Mouse (Mus musculus) left cerebral cortex, adult 2 months (tissue): ENCODE measurements around the gene Tbc1d9b. TPM values are rescaled to one million over a fixed set of nuclear protein-coding genes. Genes with fewer than 3 reads are reported as not detected.
A peak's percentile ranks its signal among the peaks of the same experiment; 100 is the strongest.
"Not testable (repeated sequence)": the region's sequence is repeated elsewhere in the genome, so short reads cannot be mapped to it uniquely, and the experiment has no call there.

Source experiments
- DNase-seq, 2 experiments: peaks; one replicate each; pipeline ENCODE4 v3.0.0; 2021 to 2022; ENCODE audit warnings: low spot score in 2 of 2, mixed read lengths in 1 of 2; ENCODE audit errors: extremely low spot score in 1 of 2
- H3K27ac ChIP-seq: fragments of 200-600 bp; 2 replicates; pipeline ENCODE4 v1.8.1; 2022
- H3K4me3 ChIP-seq: fragments of 200-600 bp; 2 replicates; pipeline ENCODE4 v1.8.1; 2022
- CTCF ChIP-seq: fragments of 200-600 bp; IDR thresholded peaks from 2 replicates; pipeline ENCODE4 v1.8.1; 2022; ENCODE audit warnings: antibody characterized with exemption, mild to moderate bottlenecking, moderate library complexity
- intact Hi-C: fragments of 180-260 bp; cut with DNase I; formaldehyde crosslinking; loops from one replicate; pipeline ENCODE4 v1.15.1; 2025
- total RNA-seq, 2 experiments: library from RNA; stranded (reverse); gene quantifications; 2 replicates each; pipeline ENCODE4 v1.2.3; 2021

The Tbc1d9b gene
- total RNA-seq, 2 experiments from 2014 or later: 118 to 124 TPM

- no peak overlapping the region for H3K27ac ChIP-seq
- DNase-seq: no peak
- no peak overlapping the region for H3K4me3 ChIP-seq
- intact Hi-C loops: no loop called here
- TF ChIP-seq CTCF: no peak
Observed at GRCm38 (mm10) chr11:50159347-50159746, 28.2 kb downstream of the Tbc1d9b start.

GRCm38 (mm10) chr11:50161578-50162304, 30.5 kb downstream of the Tbc1d9b start:
- TF ChIP-seq CTCF: peak; percentile 80
- H3K27ac ChIP-seq: no peak overlapping the region
- intact Hi-C loops: loop anchor here (5.0 kb wide), 1 partner anchor 201 kb away; no protein-coding TSS in a partner anchor
- peak in 1 of 2 experiments; percentile 42 for DNase-seq
- H3K4me3 ChIP-seq: no peak overlapping the region

- DNase-seq: no peak
- TF ChIP-seq CTCF: no peak
- intact Hi-C loops: loop anchor here (5.0 kb wide), 1 partner anchor 200 kb away; no protein-coding TSS in a partner anchor
- Histone ChIP-seq H3K27ac (no peak overlapping the region), H3K4me3 (no peak overlapping the region)
Observed at GRCm38 (mm10) chr11:50162338-50163050, 31.3 kb downstream of the Tbc1d9b start.

GRCm38 (mm10) chr11:50168352-50168751, 37.2 kb downstream of the Tbc1d9b start:
- intact Hi-C loops: no loop called here
- no peak for TF ChIP-seq CTCF
- Histone ChIP-seq H3K4me3 (no peak overlapping the region), H3K27ac (no peak overlapping the region)
- no peak for DNase-seq

- Histone ChIP-seq H3K27ac (peak within 1 kb of the TSS; percentile 90), H3K4me3 (peak within 1 kb of the TSS; percentile 80)
- DNase-seq, intact Hi-C loops: not testable (repeated sequence)
Observed at GRCm38 (mm10) chr11:50174111-50174729, 43.0 kb downstream of the Tbc1d9b start, which contains the start of gene Mrnip. Gene Mrnip, plus strand, starts transcription at chr11:50174444.

- intact Hi-C loops: no loop called here
- DNase-seq: peak; percentile 95 to 97
- Histone ChIP-seq H3K4me3 (peak overlapping the region; percentile 80), H3K27ac (peak overlapping the region; percentile 70)
- TF ChIP-seq CTCF: no peak
Observed at GRCm38 (mm10) chr11:50174730-50175187, 43.6 kb downstream of the Tbc1d9b start.

GRCm38 (mm10) chr11:50176351-50176750, 45.2 kb downstream of the Tbc1d9b start:
- no peak for TF ChIP-seq CTCF
- intact Hi-C loops: no loop called here
- H3K27ac ChIP-seq: no peak overlapping the region; the same call in 1 of the 2 replicates
- no peak overlapping the region for H3K4me3 ChIP-seq
- DNase-seq: no peak

- no peak overlapping the region for H3K4me3 ChIP-seq
- H3K27ac ChIP-seq: peak overlapping the region; percentile 40; the same call in 1 of the 2 replicates
- TF ChIP-seq CTCF: no peak
- intact Hi-C loops: no loop called here
- DNase-seq: no peak
Observed at GRCm38 (mm10) chr11:50177111-50177510, 45.9 kb downstream of the Tbc1d9b start.

- no peak for DNase-seq
- intact Hi-C loops: no loop called here
- Histone ChIP-seq H3K4me3 (no peak overlapping the region), H3K27ac (no peak overlapping the region)
- TF ChIP-seq CTCF: no peak
Observed at GRCm38 (mm10) chr11:50178532-50179488, 47.6 kb downstream of the Tbc1d9b start.

- no peak for DNase-seq
- Histone ChIP-seq H3K27ac (no peak overlapping the region), H3K4me3 (no peak overlapping the region)
- TF ChIP-seq CTCF: no peak
- intact Hi-C loops: no loop called here
Observed at GRCm38 (mm10) chr11:50180478-50181231, 49.5 kb downstream of the Tbc1d9b start.
